Mouse (Mus musculus): ENCODE measurements at regions not wholly inside any gene's neighbourhood (a gene's known extent, or its start where the extent isn't known, plus 50 kb on each side); places are given as distances from the start of the nearest gene placed in this dataset.

GRCm38 (mm10) chr6:110577216-110577615 lies 68.2 kb upstream of the Grm7 start:
- no peak overlapping the region for H3K27ac ChIP-seq (ENCODE audit: low read length)
- H3K9me3 ChIP-seq (replicated peaks; ENCODE audit: control insufficient read depth, low read length, poor library complexity, severe bottlenecking) = no peaks in the 10 kb centered on the region; the same call in 1 of the 2 replicates
- ATAC-seq = no peak
- no peak overlapping the region for H3K4me2 ChIP-seq (ENCODE audit: low read length)
- H3K36me3 ChIP-seq (ENCODE audit: control insufficient read depth, insufficient read depth, low read length) = no peaks in the 10 kb centered on the region
- H3K27me3 ChIP-seq (ENCODE audit: control insufficient read depth, insufficient read depth, low read depth, low read length) = no peaks in the 10 kb centered on the region
- 50% methylated on average over 1 of the region's 1 CpGs for WGBS
- no peak overlapping the region for H3K4me3 ChIP-seq (ENCODE audit: low read depth, low read length)
- H3K9ac ChIP-seq (ENCODE audit: low read depth, low read length) = no peak overlapping the region
- no peaks in the 10 kb centered on the region for H3K4me1 ChIP-seq (ENCODE audit: control insufficient read depth, insufficient read depth, low read length)

All from midbrain, embryonic 16.5 days (tissue).